Mouse (Mus musculus): ENCODE data around the gene Ppp1r13l.
A peak's percentile ranks its signal among the peaks of the same experiment; 100 is the strongest.

Ppp1r13l gene

DNA sequence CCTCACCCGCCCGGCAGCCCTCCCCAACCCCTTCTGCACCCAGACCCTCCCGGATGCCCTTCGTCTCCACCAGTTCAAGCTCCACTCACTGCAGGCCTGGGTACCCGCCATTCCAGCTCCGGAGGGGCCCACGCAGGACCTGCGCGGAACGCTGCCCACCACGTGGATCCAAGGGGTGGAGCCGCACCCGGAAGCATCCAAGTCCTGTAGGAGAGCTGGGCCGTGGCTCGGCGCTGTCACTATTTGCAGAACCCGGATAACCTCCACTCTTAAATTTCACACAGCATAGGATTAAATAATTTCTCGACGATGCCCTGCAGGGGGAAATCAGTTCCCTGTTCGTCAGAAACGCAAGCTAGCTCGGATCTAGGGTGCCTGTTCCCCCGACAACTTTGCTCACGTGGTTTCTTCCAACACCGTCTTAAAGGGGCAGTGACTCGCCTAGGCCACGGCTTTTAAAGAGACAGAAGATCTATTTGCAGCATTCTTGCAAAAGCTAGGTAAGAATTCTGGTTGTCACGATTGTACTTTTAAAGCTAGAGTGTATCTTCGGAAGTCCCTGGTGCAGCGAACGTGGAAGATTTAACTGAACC lies at the start of gene Ppp1r13l, which contains the start of gene Cd3eap:
Gene Ppp1r13l (plus strand): TSS at position 451 of the 593 bp plus-strand sequence.
Gene Cd3eap (minus strand): TSS at position 185 of the 593 bp plus-strand sequence.
- DNase-seq: peak; percentile 91

DNA sequence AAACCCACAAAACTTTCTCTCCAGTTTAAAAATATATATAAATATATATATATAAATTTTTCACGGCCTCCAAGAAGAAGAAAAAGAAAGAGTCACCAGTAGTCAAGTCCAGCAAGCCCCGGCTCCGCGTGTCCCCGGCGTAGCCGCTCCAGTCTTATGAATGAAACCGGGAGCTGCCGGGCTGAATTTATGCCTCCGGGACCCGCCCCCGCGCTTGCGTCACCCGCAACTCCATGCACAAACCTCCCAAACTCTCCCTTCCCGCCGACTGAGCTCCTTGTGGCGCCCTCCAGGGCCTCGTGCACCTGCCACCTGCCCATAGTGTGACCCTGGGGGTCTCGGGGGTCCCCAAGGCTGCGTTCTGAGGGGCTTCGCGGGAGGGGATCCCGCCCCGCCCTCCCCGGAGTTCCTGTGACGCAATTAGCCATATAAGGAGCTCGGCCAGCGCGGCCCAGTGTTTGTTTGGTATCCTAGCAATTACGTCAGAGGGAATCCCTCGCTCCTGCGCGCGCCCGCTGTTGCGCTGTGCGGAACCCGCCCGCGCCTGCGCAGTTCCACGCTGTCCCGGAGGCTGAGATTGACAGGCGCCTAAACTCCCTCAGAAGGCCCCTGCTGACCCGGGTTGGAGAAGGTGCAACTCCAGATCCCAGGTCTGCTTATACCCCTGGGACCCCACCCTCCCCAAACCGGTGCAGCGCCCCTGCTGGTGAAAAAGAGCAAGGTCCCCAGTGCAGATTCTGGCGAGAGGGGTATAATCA lies 49.5 kb upstream of the Ppp1r13l start, which contains the start of gene Fosb:
Gene Fosb (minus strand): TSS at position 168 of the 758 bp plus-strand sequence.
- DNase-seq: peak; percentile 96

DNA sequence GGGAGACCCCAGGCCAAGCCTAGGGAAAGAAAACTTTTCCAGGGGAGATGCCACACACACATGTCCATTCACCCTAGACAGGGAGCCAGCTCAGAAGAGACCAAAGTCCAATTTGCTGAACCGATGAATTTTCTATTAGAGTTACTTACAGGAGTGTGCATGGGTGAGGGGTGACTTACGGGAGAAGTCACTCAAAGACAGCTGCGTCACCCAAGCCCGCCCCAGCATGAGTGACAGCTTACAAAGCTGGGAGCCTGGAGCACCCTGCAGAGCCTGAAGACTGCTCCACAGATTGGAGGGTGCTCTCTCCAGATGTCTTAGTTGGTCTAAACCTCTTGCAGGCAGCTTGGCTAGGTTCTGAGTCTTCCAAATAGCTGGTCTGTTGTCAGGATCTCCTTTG lies 47.6 kb upstream of the Ppp1r13l start:
- DNase-seq: no peak

- no peak for DNase-seq
Observed at GRCm38 (mm10) chr7:19314033-19314432, 45.5 kb upstream of the Ppp1r13l start.

DNA sequence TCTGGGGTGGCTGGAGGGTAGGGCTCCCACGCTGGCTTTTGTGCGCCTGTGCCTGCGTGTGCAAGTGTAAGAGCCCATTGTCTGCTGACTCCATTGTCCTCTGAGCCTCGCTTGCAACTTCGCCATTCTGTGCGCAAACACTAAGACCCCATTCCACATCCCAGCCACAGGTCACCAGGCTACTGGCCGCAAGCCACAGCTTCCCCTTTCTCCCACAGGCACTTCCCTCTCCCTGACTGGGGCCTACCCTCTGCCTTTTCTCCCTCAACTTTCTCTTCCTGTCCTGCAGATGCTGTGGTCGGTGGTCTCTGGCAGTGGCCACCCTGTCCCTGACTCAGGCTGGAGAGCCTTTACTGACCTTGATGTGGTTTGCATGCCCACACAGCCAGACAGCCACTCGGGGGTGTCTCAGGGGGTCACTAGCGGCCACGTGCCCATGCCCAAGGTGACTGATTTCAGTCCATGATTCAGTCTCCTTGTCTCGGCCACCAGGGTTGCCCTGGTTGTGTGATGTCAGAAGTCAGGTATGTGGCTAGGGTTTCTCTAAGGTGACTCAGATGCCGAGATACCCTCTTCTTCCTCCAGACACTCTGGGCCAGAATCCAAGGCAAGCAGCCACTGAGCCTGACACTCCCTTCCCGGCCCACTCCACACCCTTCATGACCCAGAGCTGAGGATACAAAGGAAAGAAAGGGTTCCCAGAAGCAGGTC lies 42.9 kb upstream of the Ppp1r13l start:
- DNase-seq: no peak

DNA sequence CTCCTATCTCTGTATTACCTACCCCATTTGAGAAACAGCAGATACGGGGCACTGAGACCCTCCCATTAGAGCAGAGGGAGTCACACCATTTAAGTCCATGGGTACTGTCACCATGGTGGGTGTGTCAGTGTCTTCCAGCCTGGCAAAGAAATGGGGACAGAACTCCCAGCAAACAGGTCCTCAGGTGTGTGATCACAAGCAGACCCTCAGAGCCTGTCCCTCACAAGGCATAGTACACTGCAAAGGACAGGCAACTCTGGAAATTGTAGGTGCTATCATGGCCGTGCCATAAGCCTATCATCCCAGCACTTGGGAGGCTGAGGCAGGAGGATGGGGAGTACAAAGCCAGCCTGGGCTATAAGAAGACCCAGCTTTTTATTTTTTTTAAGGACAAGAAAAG lies 41.3 kb upstream of the Ppp1r13l start:
- no peak for DNase-seq

DNA sequence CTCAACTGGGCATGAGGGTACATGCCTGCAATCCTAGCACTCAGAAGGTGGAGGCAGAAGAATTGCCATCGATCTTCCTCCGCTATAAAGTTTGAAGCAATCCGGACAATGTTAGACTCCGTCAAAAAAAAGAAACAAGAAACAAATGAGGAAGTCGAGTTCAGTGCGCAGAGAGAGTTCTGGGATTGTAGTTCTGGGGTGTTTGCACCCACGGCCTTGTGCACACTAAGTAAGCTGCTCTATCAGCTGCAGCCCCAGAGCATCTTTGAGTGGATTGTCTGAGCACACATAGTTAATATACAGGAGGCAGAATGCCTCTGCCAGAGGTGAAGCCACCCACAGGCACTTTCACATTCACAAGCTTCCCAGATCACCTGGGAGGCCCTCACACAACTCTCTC lies 40.9 kb upstream of the Ppp1r13l start:
- DNase-seq: no peak

DNA sequence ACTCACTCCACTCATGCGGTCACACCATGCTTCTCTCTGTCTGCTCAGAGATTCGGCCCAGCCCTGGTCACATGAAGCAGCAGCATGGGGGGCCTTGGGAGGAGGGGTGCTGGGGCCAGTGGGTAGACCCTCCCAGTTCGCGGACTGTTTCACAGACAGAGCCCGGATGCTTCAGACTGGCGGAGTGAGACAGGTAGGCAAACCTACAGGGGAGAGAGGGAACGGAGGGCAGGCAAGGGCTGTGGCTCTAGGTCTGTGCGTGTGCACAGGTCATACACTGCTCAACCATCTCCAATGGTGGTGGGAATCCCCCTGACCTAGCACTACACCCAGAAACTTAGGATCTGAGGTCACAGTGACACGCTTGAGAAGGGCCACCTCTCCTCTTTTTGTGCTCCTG lies 40.1 kb upstream of the Ppp1r13l start:
- peak; percentile 58 for DNase-seq

GRCm38 (mm10) chr7:19319906-19320305 lies 39.6 kb upstream of the Ppp1r13l start:
- DNase-seq: peak; percentile 93

DNA sequence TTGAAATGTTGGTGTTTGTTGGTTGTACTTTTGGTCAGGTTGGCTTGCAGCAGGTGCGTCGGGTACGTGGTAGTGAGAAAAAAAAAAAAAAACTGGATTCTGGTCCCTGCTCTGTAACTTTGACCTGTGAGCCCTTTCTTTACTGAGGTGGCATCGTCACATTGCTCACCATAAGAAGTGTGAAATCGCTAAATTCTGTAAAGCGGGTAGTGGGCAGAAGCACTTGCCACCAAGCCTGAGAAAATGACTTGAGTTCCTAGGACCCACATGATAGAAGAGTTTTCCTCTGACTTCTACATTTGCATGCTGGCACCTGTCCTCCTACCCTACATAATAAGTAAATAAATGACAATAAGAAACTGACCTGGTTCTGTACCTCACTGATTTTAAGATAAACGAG lies 38.9 kb upstream of the Ppp1r13l start:
- no peak for DNase-seq

GRCm38 (mm10) chr7:19321464-19321863 lies 38.1 kb upstream of the Ppp1r13l start:
- DNase-seq: no peak

GRCm38 (mm10) chr7:19322489-19322888 lies 37.1 kb upstream of the Ppp1r13l start:
- no peak for DNase-seq

- no peak for DNase-seq
Observed at GRCm38 (mm10) chr7:19324221-19324620, 35.3 kb upstream of the Ppp1r13l start.

- DNase-seq: no peak
Observed at GRCm38 (mm10) chr7:19325262-19326199, 34.0 kb upstream of the Ppp1r13l start.

DNA sequence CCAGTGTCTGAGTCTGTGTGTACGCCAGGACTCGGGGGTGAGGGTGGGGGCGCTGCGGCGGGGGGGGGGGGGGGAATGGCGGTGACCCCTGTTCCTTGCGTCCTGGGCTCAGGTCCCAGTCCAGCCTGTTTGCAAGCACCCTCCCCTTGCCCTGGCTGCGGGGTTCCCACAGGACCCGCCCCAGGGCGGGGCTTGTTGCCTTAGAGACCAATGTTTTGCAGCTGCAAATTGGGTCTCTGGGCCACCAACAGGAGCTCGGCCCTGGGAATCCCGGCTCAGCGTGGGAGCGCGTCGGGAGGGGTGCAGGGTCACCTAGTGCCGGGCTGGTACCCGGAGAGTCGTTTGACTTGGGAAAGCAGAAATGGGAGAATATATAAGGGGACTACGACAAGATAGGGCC lies 33.2 kb upstream of the Ppp1r13l start:
- peak; percentile 71 for DNase-seq

- peak; percentile 89 for DNase-seq
Observed at GRCm38 (mm10) chr7:19327128-19327527, 32.4 kb upstream of the Ppp1r13l start.

DNA sequence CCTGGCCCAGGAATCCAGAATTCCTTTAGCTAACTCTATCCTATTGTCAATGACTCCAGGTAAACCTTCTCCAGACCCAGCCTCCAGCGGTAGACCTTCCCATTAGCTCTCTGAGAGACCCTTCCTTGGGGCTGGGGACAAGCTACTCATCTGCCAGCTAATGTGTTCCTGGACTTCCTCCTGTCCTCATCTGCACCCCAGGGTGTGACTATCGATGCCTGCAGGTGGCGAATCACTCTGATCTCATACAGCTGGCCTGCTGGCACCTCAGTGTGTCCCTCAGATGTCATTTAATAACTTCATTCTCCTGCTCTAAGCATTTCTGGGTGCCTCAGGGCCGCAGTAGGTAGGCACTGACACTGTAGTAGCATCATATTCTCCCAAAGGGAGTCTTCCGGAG lies 31.8 kb upstream of the Ppp1r13l start:
- no peak for DNase-seq

GRCm38 (mm10) chr7:19328425-19328824 lies 31.1 kb upstream of the Ppp1r13l start:
- DNase-seq: no peak

DNA sequence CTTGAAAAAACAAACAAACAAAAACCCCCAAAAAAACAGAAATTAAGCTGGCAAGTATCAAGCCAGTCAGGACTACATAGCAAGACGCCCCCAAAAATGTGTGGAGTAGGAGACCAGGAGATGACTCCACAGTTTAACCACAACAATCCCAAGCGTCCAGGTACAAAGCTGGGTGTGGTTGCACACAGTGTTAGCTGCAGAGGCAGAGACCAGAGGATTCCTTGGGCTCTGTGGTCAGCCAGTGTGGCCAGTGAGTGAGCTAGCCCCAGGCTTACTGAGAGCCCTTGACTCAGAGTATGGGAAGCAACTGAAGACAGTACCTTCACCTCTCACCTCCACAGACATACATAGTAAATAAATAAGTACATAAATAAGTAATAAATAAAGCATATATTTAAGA lies 27.6 kb upstream of the Ppp1r13l start:
- DNase-seq: no peak

DNA sequence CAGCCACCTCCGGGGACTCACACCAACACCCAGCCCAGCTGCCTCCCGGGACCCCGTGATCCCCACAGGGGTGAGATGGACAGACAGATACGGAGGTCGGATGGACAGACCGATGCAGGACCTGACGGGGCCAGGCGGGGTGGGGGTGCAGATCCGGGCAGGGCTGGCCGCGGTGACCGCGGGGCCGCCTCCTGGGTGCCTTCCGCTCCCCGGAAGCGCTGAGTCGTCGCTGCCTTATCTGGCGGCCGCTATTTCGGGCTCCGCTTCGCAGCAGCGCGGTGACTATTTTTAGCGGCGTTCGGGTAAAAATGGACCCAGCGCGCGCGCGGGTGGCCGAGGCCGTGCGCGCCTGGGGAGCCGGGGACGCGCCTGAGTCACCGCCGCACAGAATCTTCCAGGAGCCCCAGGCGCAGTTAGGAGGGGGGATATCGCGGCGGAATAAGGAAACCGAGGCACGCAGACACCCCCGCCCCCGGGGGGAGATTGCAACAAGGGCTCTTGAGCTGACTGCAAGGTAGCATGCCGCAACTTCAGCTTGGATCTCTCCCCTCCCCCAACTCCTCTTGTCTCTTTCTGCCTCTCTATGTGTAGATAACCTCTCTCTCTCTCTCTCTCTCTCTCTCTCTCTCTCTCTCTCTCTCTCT lies 26.7 kb upstream of the Ppp1r13l start:
- peak; percentile 74 for DNase-seq

GRCm38 (mm10) chr7:19335583-19335982 lies 24.0 kb upstream of the Ppp1r13l start:
- DNase-seq: no peak

- no peak for DNase-seq
Observed at GRCm38 (mm10) chr7:19337122-19337521, 22.4 kb upstream of the Ppp1r13l start.
